Mouse (Mus musculus) liver, embryonic 14.5 days (tissue): ENCODE data around the gene Olfr97. TPM values are rescaled to one million over a fixed set of nuclear protein-coding genes. Genes with fewer than 3 reads are reported as not detected.

Experiments
- ATAC-seq: fragments of 200-750 bp; cut with Nextera tagmentation; 2 replicates; pipeline ENCODE4 v1.8.0; 2017; ENCODE audit warnings: moderate number of reproducible peaks, mild to moderate bottlenecking, moderate library complexity; ENCODE audit not compliant: insufficient read depth
- DNase-seq, 3 experiments: peaks; one replicate each; pipeline ENCODE4 v3.0.0-alpha.2; 2012 to 2013; ENCODE audit warnings: low read depth in 3 of 3, low spot score in 3 of 3
- H3K27ac ChIP-seq: fragments of 300-500 bp; sonication (generic); 2 replicates; pipeline ENCODE4 v1.5.1; 2014; ENCODE audit warnings: moderate library complexity, mild to moderate bottlenecking, control low read depth, inconsistent platforms
- H3K27me3 ChIP-seq: fragments of 300-500 bp; sonication (generic); 2 replicates; pipeline ENCODE4 v1.6.1; 2014; ENCODE audit warnings: mild to moderate bottlenecking, low read length, moderate library complexity; ENCODE audit not compliant: control insufficient read depth, insufficient read depth
- H3K36me3 ChIP-seq: fragments of 300-500 bp; sonication (generic); replicated peaks from 2 replicates; pipeline ENCODE4 v1.6.1; 2014; ENCODE audit warnings: low read depth; ENCODE audit not compliant: control insufficient read depth, insufficient read depth
- H3K4me1 ChIP-seq, 2 experiments: fragments of 200-500 bp in 1 of 2; fragments of 300-500 bp in 1 of 2; sonication (generic) in 1 of 2; replicated peaks; 2 replicates each; pipeline ENCODE4 v1.6.1; 2012 to 2014; ENCODE audit warnings: antibody characterized with exemption in 1 of 2, inconsistent platforms in 1 of 2, low read length in 1 of 2; ENCODE audit not compliant: control insufficient read depth in 2 of 2, insufficient read depth in 2 of 2
- H3K4me2 ChIP-seq: fragments of 300-500 bp; sonication (generic); 2 replicates; pipeline ENCODE4 v1.6.1; 2014; ENCODE audit warnings: low read depth, mild to moderate bottlenecking, control low read depth, moderate library complexity
- H3K4me3 ChIP-seq, 2 experiments: fragments of 200-500 bp in 1 of 2; fragments of 300-500 bp in 1 of 2; sonication (generic) in 1 of 2; 2 replicates each; pipeline ENCODE4 v1.5.1; 2012 to 2014; ENCODE audit warnings: low read depth in 2 of 2, low read length in 2 of 2, mild to moderate bottlenecking in 2 of 2, control low read depth in 1 of 2, inconsistent platforms in 1 of 2, moderate library complexity in 1 of 2; ENCODE audit not compliant: insufficient read depth in 1 of 2
- H3K9ac ChIP-seq: fragments of 300-500 bp; sonication (generic); replicated peaks from 2 replicates; pipeline ENCODE4 v1.6.1; 2014; ENCODE audit warnings: mild to moderate bottlenecking, control low read depth, moderate library complexity
- H3K9me3 ChIP-seq: fragments of 300-500 bp; sonication (generic); 2 replicates; pipeline ENCODE4 v1.6.1; 2016; ENCODE audit warnings: low read length, mixed read lengths; ENCODE audit not compliant: control insufficient read depth
- CTCF ChIP-seq: IDR thresholded peaks from 2 replicates; pipeline ENCODE4 v1.5.1; 2016; ENCODE audit warnings: antibody characterized with exemption, low read depth, control low read depth
- EP300 ChIP-seq: IDR thresholded peaks from 2 replicates; pipeline ENCODE4 v1.6.1; 2016; ENCODE audit warnings: antibody characterized with exemption, low read depth
- whole genome bisulfite sequencing: fragments of 180-500 bp; shearing (Covaris S2); extraction: QIAGEN DNeasy Blood & Tissue Kit; methylation state at CpG from one replicate; pipeline ENCODE4 v1.1.7; 2014; ENCODE audit not compliant: insufficient replicate concordance; 5-methylcytosine and 5-hydroxymethylcytosine counted together
- polyA plus RNA-seq, 2 experiments: library from polyadenylated mRNA; depleted of rRNA in 1 of 2; stranded (reverse) in 1 of 2; unstranded in 1 of 2; fragments of >200 nt; fragmentation: Nextera tagmentation in 1 of 2; extraction: Ambion mirVana in 1 of 2; gene quantifications; 2 replicates each; pipeline versions ENCODE4 v1.2.1 to v1.2.3; 2012 to 2014

The Olfr97 gene
- polyA plus RNA-seq, 2 experiments: not detected

DNA sequence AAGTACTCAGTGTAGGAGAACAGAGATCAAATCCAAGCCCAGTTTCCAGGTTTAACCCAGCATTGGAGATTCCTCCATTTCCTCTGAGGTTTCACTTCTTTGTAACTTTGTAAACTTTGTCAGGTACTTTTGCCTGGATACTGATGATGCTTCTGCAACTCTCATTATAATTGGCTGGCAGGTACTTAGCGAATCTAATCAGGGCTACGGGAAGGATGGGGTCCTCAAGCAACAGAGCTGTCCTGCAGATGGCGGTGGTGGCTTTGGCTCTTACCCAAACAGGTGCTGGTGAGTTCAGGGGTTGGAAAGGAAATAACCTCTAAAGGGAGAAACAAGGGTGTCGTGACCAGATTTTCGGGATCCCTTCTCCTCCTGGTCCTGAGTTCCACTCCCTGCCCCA, 9.6 kb upstream of the Olfr97 start:
- 18% methylated on average over 5 of the region's 5 CpGs for WGBS
- Histone ChIP-seq H3K27ac (no peak overlapping the region), H3K4me3 (no peak overlapping the region), H3K4me2 (no peak overlapping the region), H3K27me3 (no peaks in the 10 kb centered on the region), H3K9ac (no peak overlapping the region), H3K36me3 (no peaks in the 10 kb centered on the region), H3K9me3 (no peaks in the 10 kb centered on the region), H3K4me1 (no peaks in the 10 kb centered on the region)
- no peak for TF ChIP-seq CTCF
- no peak for TF ChIP-seq EP300
- no peak for DNase-seq
- ATAC-seq: no peak

DNA sequence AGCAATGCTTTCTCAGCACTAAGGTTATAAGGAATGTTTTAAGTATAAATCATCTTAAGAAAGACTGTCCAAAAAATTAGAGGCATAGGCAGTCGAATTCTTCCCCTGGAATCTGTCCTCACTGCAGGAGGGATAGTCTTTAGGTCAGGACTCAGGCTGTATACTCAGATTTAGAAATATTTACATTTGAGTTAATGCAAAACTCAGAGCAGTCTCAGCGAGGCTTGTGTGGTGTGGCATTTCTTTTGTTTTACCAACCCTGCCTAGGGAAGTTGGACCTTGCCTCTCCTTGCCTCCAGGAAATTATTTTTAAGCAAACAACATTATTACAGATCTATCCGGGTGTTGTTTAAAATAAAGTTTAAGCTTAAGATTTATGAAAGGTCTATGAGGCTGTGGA, 5.1 kb upstream of the Olfr97 start:
- TF ChIP-seq CTCF: no peak
- TF ChIP-seq EP300: no peak
- Histone ChIP-seq H3K36me3 (no peaks in the 10 kb centered on the region), H3K4me2 (no peak overlapping the region), H3K27me3 (no peaks in the 10 kb centered on the region), H3K4me3 (no peak overlapping the region), H3K9ac (no peak overlapping the region), H3K4me1 (no peaks in the 10 kb centered on the region), H3K27ac (no peak overlapping the region), H3K9me3 (no peaks in the 10 kb centered on the region)
- WGBS: 27% methylated on average over 3 of the region's 3 CpGs
- no peak for ATAC-seq
- no peak for DNase-seq

GRCm38 (mm10) chr17:37221879-37222278, 15.3 kb downstream of the Olfr97 start:
- Histone ChIP-seq H3K9me3 (no peaks in the 10 kb centered on the region), H3K27me3 (no peaks in the 10 kb centered on the region), H3K27ac (no peak overlapping the region), H3K9ac (no peak overlapping the region), H3K4me1 (no peaks in the 10 kb centered on the region), H3K36me3 (no peaks in the 10 kb centered on the region), H3K4me3 (no peak overlapping the region), H3K4me2 (no peak overlapping the region)
- TF ChIP-seq CTCF (no peak), EP300 (no peak)
- 11% methylated on average over 1 of the region's 1 CpGs for WGBS
- ATAC-seq: no peak
- DNase-seq: no peak

DNA sequence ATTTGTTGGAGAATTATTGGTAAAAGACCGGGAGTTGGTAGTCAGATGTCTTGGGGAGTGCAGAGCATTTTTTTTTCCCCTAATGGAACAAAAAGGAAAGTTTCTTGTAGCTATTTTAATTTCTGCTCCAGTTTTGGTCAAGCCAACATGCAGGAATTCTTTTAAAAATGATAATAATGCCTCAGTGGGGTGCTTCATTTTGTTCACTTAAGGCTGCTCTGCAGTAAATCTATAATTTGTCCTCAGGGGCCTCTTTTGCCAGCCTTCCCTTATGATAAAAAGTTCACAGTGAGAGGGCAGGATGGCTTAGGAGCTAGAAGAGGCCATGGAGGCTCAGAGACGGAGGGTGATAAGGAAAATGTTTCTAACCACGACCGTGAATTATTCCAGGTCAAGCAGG, 17.3 kb downstream of the Olfr97 start, which contains the start of gene Olfr96:
Gene Olfr96, plus strand, starts transcription at position 301 of the 400 bp plus-strand sequence.
- 39% methylated on average over 4 of the region's 4 CpGs for WGBS
- no peak within 1 kb of the TSS for H3K4me2 ChIP-seq
- no peak for TF ChIP-seq EP300
- TF ChIP-seq CTCF: no peak
- no peak within 1 kb of the TSS for H3K9ac ChIP-seq
- H3K9me3 ChIP-seq: no peaks in the 10 kb centered on the region
- ATAC-seq: no peak
- DNase-seq: no peak
- H3K4me1 ChIP-seq: no peaks in the 10 kb centered on the region
- H3K36me3 ChIP-seq: no peaks in the 10 kb centered on the region
- H3K27me3 ChIP-seq: no peaks in the 10 kb centered on the region
- no peak within 1 kb of the TSS for H3K27ac ChIP-seq
- H3K4me3 ChIP-seq: no peak within 1 kb of the TSS

DNA sequence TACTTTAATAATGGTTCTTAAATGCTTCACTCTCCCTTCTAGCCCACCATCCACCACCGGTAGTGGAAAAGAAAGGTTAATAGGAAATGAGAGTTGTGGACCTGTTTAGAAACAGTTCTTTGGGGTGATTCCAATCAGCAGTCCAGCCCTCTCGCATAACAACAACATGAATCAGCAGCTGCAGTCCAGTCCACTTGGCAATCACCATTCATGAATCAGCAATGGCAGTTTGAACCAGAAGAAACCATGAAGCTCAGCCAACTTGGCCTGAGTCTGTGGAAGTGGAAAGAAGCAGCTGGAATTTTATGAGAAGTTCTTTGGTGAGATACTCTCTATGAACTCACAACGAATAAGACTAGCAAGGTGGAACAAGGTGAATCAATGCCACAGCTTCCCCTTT, 18.6 kb downstream of the Olfr97 start:
- no peak for TF ChIP-seq EP300
- TF ChIP-seq CTCF: no peak
- ATAC-seq (no peak), DNase-seq (no peak)
- no peak overlapping the region for H3K27ac ChIP-seq
- H3K4me3 ChIP-seq: no peak overlapping the region
- H3K4me1 ChIP-seq: no peaks in the 10 kb centered on the region
- H3K9ac ChIP-seq: no peak overlapping the region
- H3K9me3 ChIP-seq: no peaks in the 10 kb centered on the region
- no peaks in the 10 kb centered on the region for H3K36me3 ChIP-seq
- H3K4me2 ChIP-seq: no peak overlapping the region
- WGBS: 51% methylated on average over 3 of the region's 3 CpGs
- H3K27me3 ChIP-seq: no peaks in the 10 kb centered on the region

DNA sequence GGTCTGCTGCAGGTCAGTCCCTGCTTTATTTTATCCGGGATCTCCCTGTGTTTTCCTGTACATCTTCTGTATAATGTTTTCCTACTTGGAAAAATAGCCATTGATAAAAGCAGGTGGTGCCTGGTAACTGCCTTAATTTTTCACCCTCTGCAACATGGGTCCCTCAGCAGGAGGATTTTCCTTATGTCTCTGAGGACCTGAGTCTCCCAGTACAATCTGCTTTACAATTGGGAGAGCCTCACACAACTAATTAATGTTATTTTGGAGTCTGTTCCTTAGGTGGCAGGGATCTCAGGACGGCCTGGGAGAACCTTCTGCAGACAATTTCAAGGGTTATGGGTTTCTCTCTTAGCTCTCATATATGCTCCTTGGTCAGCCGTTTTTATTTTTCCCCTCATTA, 24.1 kb downstream of the Olfr97 start, which contains the start of gene Olfr95:
Gene Olfr95, minus strand, starts transcription at position 101 of the 400 bp plus-strand sequence.
- Histone ChIP-seq H3K36me3 (no peaks in the 10 kb centered on the region), H3K27ac (no peak within 1 kb of the TSS), H3K4me2 (no peak within 1 kb of the TSS), H3K27me3 (peaks cover 9% of the 10 kb centered on the region), H3K9ac (no peak within 1 kb of the TSS), H3K4me1 (no peaks in the 10 kb centered on the region), H3K4me3 (no peak within 1 kb of the TSS), H3K9me3 (no peaks in the 10 kb centered on the region)
- ATAC-seq: no peak
- TF ChIP-seq CTCF (no peak), EP300 (no peak)
- 47% methylated on average over 3 of the region's 3 CpGs for WGBS
- DNase-seq: no peak
